Mouse (Mus musculus) adrenal gland, postnatal 14 days (tissue): ENCODE measurements around the gene Fkrp. TPM values are rescaled to one million over a fixed set of nuclear protein-coding genes. Genes with fewer than 3 reads are reported as not detected.

Source experiments
- total RNA-seq: library from RNA; stranded (reverse); gene quantifications from 2 replicates; pipeline ENCODE4 v1.2.3, GENCODE M21; 2021

Gene Fkrp
- total RNA-seq, 1 experiment from 2014 or later = 23.8 TPM

Other genes starting within 250 kb of the Fkrp start
- gene Arhgap35, start 201.7 kb downstream of the Fkrp start, total RNA-seq = 55.2 and 57.6 TPM in 2 replicates
- not detected in 2 replicates for gene Ceacam15, start 141.0 kb downstream of the Fkrp start, total RNA-seq
- gene Ceacam9, start 94.8 kb downstream of the Fkrp start, total RNA-seq = not detected in 2 replicates
- 130 and 147 TPM in 2 replicates for gene Ap2s1, start 78.3 kb downstream of the Fkrp start, total RNA-seq
- gene Slc1a5, start 35.4 kb downstream of the Fkrp start, total RNA-seq = 120 and 160 TPM in 2 replicates
- gene Strn4, start 843 bp downstream of the Fkrp start, total RNA-seq = 71.1 and 71.7 TPM in 2 replicates
- gene Prkd2, start 26.2 kb upstream of the Fkrp start, total RNA-seq = 25.0 and 35.4 TPM in 2 replicates
- 2.6 and 4.1 TPM in 2 replicates for gene Dact3, start 58.6 kb upstream of the Fkrp start, total RNA-seq
- gene Gng8, start 75.1 kb upstream of the Fkrp start, total RNA-seq = 0.59 and 0.60 TPM in 2 replicates
- 1.2 and 2.6 TPM in 2 replicates for gene Ptgir, start 89.8 kb upstream of the Fkrp start, total RNA-seq
- gene Calm3, start 107.4 kb upstream of the Fkrp start, total RNA-seq = 222 and 231 TPM in 2 replicates
- 24.6 and 27.2 TPM in 2 replicates for gene Pnmal2, start 128.0 kb upstream of the Fkrp start, total RNA-seq
- gene Pnmal1, start 142.9 kb upstream of the Fkrp start, total RNA-seq = 4.6 and 5.6 TPM in 2 replicates
- gene Gm42372, start 166.4 kb upstream of the Fkrp start, total RNA-seq = 1.3 and 1.6 TPM in 2 replicates
- 18.4 and 20.9 TPM in 2 replicates for gene Ccdc8, start 176.0 kb upstream of the Fkrp start, total RNA-seq
- 90.9 and 93.2 TPM in 2 replicates for gene Ppp5c, start 211.2 kb upstream of the Fkrp start, total RNA-seq
- 5.3 and 7.8 TPM in 2 replicates for gene Hif3a, start 245.7 kb upstream of the Fkrp start, total RNA-seq